9 mouse cellular contexts compared by ENCODE assay signal in the genomic region with DNA sequence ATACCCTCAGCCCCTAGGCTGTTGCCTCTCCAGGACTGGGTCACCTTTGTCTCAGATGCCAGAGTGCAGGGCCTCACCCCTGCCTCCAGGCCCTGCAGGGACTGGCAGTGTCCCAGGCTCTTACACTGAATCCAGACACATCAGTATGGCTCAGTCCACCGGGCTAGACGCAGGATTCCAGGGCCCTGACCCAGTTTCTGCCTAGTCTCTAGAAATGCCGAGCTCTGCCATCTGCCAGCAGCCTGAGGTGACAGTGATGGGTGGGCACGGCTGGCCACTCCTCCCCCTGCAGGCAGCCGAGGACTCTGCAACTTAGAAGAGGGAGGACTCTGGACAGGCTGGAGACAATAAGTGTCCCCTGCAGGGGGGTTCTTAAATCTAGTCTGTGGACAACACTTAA. TPM values are rescaled to one million over a fixed set of nuclear protein-coding genes. Genes with fewer than 3 reads are reported as not detected.
A peak's percentile ranks its signal among the peaks of the same experiment; 100 is the strongest.
DNase-seq lines count a peak whose midpoint lies in the region; ATAC-seq lines count a peak whose summit lies in the region.
"Had no signal": no experiment of that assay in that cellular context is flagged by ENCODE, and none has a peak within 500 bp of the region (broad histone marks: within the 10 kb centered on the region; RNA-seq: fewer than 3 reads in every experiment).

No protein-coding gene starts in this region.

- no peak overlapping the region for H3K9ac ChIP-seq in neural tube, embryonic 14.5 days (replicated peaks; ENCODE audit: low read depth, low read length)

- H3K9me3 ChIP-seq in embryonic facial prominence, embryonic 10.5 days, result no peaks in the 10 kb centered on the region
- H3K9me3 ChIP-seq in neural tube, embryonic 14.5 days (ENCODE audit: control insufficient read depth, low read length), result no peaks in the 10 kb centered on the region

- no peak overlapping the region; the same call in 1 of the 2 replicates for H3K27ac ChIP-seq in embryonic facial prominence, embryonic 10.5 days (replicated peaks)
- H3K27ac ChIP-seq in neural tube, embryonic 14.5 days (ENCODE audit: low read depth, low read length), result no peak overlapping the region

- H3K4me2 ChIP-seq in neural tube, embryonic 14.5 days (ENCODE audit: low read depth, low read length), result no peak overlapping the region

- no peaks in the 10 kb centered on the region for H3K36me3 ChIP-seq in embryonic facial prominence, embryonic 10.5 days (replicated peaks)
- no peaks in the 10 kb centered on the region for H3K36me3 ChIP-seq in neural tube, embryonic 14.5 days (ENCODE audit: control insufficient read depth, insufficient read depth, low read length)

- peaks cover 10% of the 10 kb centered on the region; the same call in 1 of the 2 replicates for H3K4me1 ChIP-seq in embryonic facial prominence, embryonic 10.5 days
- no peaks in the 10 kb centered on the region for H3K4me1 ChIP-seq in neural tube, embryonic 14.5 days (ENCODE audit: control insufficient read depth, insufficient read depth, low read length)

- H3K27me3 ChIP-seq in embryonic facial prominence, embryonic 10.5 days (replicated peaks; ENCODE audit: low read depth, poor library complexity, severe bottlenecking), result 0 out of 2 replicates have a peak, but pooled peaks cover 4% of the 10 kb centered on the region
- no peaks in the 10 kb centered on the region for H3K27me3 ChIP-seq in neural tube, embryonic 14.5 days (ENCODE audit: control insufficient read depth, insufficient read depth, low read length)

- peak; percentile 48; the same call in 1 of the 2 replicates for ATAC-seq in neural tube, embryonic 14.5 days (ENCODE audit: low read depth)

- no peak overlapping the region for H3K4me3 ChIP-seq in embryonic facial prominence, embryonic 10.5 days
- H3K4me3 ChIP-seq in neural tube, embryonic 14.5 days (ENCODE audit: low read depth, low read length), result no peak overlapping the region
- H3K4me3 ChIP-seq: erythroblast, embryonic 14.5 days had no signal

- DNase-seq in layer of hippocampus, postnatal 10 days (ENCODE audit: low spot score in 2 of 2), result peak; percentile 41 to 52
- DNase-seq in layer of hippocampus, adult 8-10 months (ENCODE audit: low spot score in 2 of 2), result no peak
- DNase-seq in adrenal gland, postnatal 10 days, result peak; percentile 79
- DNase-seq in embryonic facial prominence, embryonic 10.5 days (ENCODE audit: low spot score), result peak; percentile 37
- peak; percentile 85 to 86 for DNase-seq in heart, adult 9 months (ENCODE audit: low spot score in 2 of 2)
- DNase-seq in kidney, postnatal 36 days, result peak; percentile 14 to 36
- no peak for DNase-seq in spleen, postnatal 4 days (ENCODE audit: low spot score in 2 of 2)

- WGBS in embryonic facial prominence, embryonic 10.5 days, result 18% methylated on average over 5 of the region's 5 CpGs
- 3% methylated on average over 5 of the region's 5 CpGs for WGBS in neural tube, embryonic 14.5 days

RNA-seq across cellular contexts. Expression of a gene that starts 2.3 kb away (rescaled TPM):
- 1 to 10 TPM; 1.8 to 2.6 TPM for total RNA-seq in layer of hippocampus, postnatal 10 days (2021)
- total RNA-seq in layer of hippocampus, adult 8-10 months (2022), result 1 to 10 TPM; 2.3 to 3.4 (median 2.6) TPM
- 10 to 100 TPM in 1 of 2 experiments, 1 to 10 TPM in 1; 5.5 to 20.3 TPM for total RNA-seq in adrenal gland, postnatal 10 days (2021)
- 0.51 and 0.75 TPM in 2 replicates for polyA plus RNA-seq in embryonic facial prominence, embryonic 10.5 days (2016; fragmentation: Nextera tagmentation; extraction: Ambion mirVana)
- polyA plus RNA-seq in neural tube, embryonic 14.5 days (2014; fragmentation: Nextera tagmentation; extraction: Ambion mirVana), result 0.90 and 2.3 TPM in 2 replicates

RNA-seq across cellular contexts. Expression of a gene that starts 34.9 kb away (rescaled TPM):
- 10 to 100 TPM; 32.5 to 33.5 TPM for total RNA-seq in layer of hippocampus, postnatal 10 days (2021)
- total RNA-seq in layer of hippocampus, adult 8-10 months (2022), result 10 to 100 TPM; 26.6 to 51.6 (median 39.1) TPM
- total RNA-seq in adrenal gland, postnatal 10 days (2021), result 1 to 10 TPM; 3.6 to 4.4 TPM
- polyA plus RNA-seq in embryonic facial prominence, embryonic 10.5 days (2016; fragmentation: Nextera tagmentation; extraction: Ambion mirVana), result 8.7 and 12.2 TPM in 2 replicates
- polyA plus RNA-seq in neural tube, embryonic 14.5 days (2014; fragmentation: Nextera tagmentation; extraction: Ambion mirVana), result 27.1 and 27.6 TPM in 2 replicates

RNA-seq across cellular contexts. Expression of a gene that starts 42.8 kb away (rescaled TPM):
- total RNA-seq in layer of hippocampus, postnatal 10 days (2021), result 1 to 10 TPM; 3.4 to 4.1 TPM
- 1 to 10 TPM; 2.0 to 3.3 (median 2.3) TPM for total RNA-seq in layer of hippocampus, adult 8-10 months (2022)
- not detected for total RNA-seq in adrenal gland, postnatal 10 days (2021)
- polyA plus RNA-seq in embryonic facial prominence, embryonic 10.5 days (2016; fragmentation: Nextera tagmentation; extraction: Ambion mirVana), result 3.6 and 9.3 TPM in 2 replicates
- polyA plus RNA-seq in neural tube, embryonic 14.5 days (2014; fragmentation: Nextera tagmentation; extraction: Ambion mirVana), result 6.8 and 10.6 TPM in 2 replicates
- polyA plus RNA-seq: erythroblast, embryonic 14.5 days had no signal

RNA-seq across cellular contexts. Expression of a gene that starts 54.1 kb away (rescaled TPM):
- 1 to 10 TPM; 2.5 to 2.8 TPM for total RNA-seq in layer of hippocampus, postnatal 10 days (2021)
- 1 to 10 TPM; 1.9 to 4.8 (median 2.9) TPM for total RNA-seq in layer of hippocampus, adult 8-10 months (2022)
- 1 to 10 TPM in 1 of 2 experiments, under 1 TPM in 1; 0.99 to 1.3 TPM for total RNA-seq in adrenal gland, postnatal 10 days (2021)
- 0.35 and 0.60 TPM in 2 replicates for polyA plus RNA-seq in embryonic facial prominence, embryonic 10.5 days (2016; fragmentation: Nextera tagmentation; extraction: Ambion mirVana)
- 1.7 and 1.8 TPM in 2 replicates for polyA plus RNA-seq in neural tube, embryonic 14.5 days (2014; fragmentation: Nextera tagmentation; extraction: Ambion mirVana)
- polyA plus RNA-seq: erythroblast, embryonic 14.5 days had no signal

Comparison
In these comparisons a context has a peak if more than half of its experiments do, and no peak if none do; other contexts are left out.
1. DNase-seq: peak in layer of hippocampus, postnatal 10 days (2 of 2), adrenal gland, postnatal 10 days (single experiment), embryonic facial prominence, embryonic 10.5 days (single experiment), heart, adult 9 months (2 of 2) and kidney, postnatal 36 days (2 of 2); none in layer of hippocampus, adult 8-10 months (0 of 2) and spleen, postnatal 4 days (0 of 2).
2. RNA of a gene that starts 34.9 kb away (total RNA-seq): 26.6 to 51.6 TPM in layer of hippocampus, adult 8-10 months and 32.5 to 33.5 TPM in layer of hippocampus, postnatal 10 days; 3.6 to 4.4 TPM in adrenal gland, postnatal 10 days; every median in the first group is over 4 times any median in the second.